Mouse (Mus musculus): ENCODE results near the gene Tex14.
"Not testable (repeated sequence)": the region's sequence is repeated elsewhere in the genome, so short reads cannot be mapped to it uniquely, and the experiment has no call there.

Tex14 gene

DNA sequence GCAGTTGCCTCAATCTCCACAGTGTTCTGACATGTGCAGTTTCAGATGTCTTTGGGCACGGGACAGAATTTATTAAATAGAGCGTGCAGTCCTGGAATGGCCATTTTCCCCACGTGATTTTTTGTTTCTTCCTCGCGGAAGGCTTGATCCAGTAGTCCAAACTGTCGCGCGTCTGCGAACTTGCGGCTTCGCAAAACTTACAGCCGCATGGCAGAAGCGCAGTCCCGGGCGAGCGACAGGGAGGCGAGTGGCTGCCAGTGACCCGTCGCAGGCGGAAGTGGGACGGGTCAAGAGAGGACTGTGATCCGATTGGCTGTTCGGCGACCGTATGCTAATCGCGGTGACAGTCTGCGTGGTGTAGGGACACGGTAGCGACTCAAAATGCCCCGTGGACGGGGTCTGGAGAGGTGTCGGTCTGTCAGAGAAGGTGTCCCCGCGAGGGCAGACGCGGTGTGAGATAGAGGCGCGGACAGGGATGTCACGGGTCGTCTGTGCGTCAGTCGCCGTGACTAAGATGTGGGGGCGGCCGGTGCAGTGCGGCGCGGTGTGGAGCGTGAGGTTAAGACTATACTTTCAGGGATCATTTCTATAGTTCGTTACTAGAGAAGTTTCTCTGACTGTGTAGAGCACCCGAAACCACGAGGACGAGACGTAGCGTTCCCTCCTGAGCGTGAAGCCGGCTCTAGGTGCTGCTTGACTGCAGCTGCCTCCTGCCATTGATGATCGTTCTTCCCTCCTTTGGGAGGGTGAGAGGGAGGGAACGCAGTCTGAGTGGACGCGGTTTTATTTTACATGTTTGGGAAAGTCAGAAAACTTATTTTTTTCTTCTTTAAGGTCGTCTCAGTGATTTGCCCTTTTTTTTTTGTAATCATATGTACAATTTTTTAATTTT is 66.2 kb downstream of the Tex14 start:
- in situ Hi-C loops (cut with MboI) = not testable (repeated sequence)

DNA sequence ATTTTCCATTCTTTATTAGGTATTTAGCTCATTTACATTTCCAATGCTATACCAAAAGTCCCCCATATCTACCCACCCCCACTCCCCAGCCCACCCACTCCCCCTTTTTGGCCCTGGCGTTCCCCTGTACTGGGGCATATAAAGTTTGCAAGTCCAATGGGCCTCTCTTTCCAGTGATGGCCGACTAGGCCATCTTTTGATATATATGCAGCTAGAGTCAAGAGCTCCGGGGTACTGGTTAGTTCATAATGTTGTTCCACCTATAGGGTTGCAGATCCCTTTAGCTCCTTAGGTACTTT is 66.8 kb downstream of the Tex14 start:
- in situ Hi-C loops (cut with MboI) = not testable (repeated sequence)

DNA sequence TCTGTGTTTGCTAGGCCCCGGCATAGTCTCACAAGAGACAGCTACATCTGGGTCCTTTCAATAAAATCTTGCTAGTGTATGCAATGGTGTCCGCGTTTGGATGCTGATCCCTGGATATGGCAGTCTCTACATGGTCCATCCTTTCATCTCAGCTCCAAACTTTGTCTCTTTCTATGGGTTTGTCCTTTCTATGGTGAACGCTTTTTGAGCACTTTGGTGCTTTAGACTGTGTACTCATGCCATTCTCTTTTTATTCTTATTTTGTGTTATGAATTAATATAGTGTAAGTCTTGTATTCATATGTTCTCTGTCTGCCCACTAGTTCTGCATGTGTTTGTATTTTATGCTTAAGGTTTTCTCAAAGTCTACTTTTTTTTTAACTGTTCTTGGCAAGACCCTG is 67.2 kb downstream of the Tex14 start:
- in situ Hi-C loops (cut with MboI) = not testable (repeated sequence)

DNA sequence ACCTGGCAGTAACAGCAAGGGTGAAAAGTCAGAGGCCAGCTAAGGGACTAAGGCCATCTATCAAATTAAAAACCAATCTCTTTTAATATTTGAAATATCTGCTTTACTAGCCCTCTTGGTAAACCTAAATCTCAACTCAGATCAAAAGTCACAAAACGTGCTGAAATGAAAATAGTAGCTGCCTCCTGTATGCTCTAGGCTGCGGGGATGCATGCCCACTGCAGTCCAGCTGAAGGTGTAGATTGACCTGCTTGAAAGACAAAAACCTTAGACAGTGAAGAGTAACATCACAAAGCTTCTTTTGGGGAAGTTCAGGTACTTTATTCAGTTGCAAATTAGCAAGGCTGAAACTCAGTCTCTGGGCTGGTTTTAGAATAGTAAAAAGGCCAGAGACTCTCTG is 74.3 kb downstream of the Tex14 start:
- in situ Hi-C loops (cut with MboI) = not testable (repeated sequence)

DNA sequence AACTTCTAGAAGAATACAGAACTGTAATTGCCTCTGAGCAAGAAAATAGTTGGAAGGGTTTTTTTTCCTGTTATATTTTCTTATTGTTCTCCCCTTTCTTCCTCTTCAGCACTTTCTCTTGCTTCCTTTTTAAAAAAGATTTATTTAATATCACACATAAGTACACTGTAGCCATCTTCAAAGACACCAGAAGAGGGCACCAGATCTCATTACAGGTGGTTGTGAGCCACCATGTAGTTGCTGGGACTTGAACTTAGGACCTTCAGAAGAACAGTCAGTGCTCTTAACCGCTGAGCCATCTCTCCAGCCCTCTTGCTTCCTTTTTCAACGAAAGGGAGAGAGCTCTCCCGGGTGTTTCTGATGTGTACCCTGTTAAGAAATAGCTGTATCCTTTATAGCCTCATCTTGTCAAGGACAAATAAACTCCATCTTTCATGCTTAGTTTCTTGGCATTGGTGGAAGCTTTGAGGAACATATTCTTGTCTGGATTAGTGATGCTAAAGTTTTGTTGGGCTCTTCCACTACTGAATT is 79.0 kb downstream of the Tex14 start:
- in situ Hi-C loops (cut with MboI) = no loop called here

DNA sequence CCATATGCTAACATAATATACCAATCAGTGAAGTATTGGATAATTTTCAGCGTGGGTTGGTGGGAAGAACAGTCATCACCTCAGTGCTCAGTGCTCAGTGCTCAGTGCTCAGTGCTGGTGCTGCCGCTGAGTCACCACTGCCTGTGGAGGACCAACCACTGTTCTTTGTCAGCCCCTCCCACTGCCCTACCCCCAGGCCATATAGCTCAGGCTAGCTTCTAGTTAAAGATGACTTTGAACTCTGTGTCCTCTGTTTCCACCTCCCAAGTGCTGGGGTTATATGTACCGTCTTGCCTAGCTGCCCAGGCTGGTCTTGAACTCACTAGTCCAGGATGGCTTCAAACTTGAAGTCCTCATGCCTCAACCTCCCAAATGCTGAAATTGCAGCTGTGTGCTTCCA is 84.1 kb downstream of the Tex14 start:
- in situ Hi-C loops (cut with MboI) = no loop called here

DNA sequence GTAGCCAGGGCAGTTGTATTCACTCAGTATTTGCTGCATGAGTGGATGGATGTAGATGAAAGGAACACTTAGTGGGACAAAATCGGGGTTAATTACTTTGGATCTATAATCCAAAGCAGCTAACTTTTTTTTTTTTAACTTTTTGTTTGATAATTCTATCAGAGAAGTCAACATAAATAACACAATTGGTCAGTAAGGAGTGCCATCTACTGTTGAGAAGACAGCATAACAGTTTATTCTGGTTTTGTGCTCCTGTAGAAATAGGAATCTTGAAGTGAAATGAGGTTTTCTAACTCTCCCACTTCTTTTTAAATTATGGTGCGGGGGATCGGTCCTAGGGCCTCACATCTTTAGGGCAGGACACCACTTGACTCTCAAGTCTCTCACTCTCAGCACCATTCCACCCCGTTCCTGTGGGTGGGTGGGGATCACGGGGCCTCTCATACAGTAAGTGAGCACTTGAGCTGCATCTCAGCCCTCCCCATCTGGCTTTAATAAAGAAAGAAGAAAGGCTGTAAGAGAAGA is 99.9 kb downstream of the Tex14 start:
- in situ Hi-C loops (cut with MboI) = no loop called here

DNA sequence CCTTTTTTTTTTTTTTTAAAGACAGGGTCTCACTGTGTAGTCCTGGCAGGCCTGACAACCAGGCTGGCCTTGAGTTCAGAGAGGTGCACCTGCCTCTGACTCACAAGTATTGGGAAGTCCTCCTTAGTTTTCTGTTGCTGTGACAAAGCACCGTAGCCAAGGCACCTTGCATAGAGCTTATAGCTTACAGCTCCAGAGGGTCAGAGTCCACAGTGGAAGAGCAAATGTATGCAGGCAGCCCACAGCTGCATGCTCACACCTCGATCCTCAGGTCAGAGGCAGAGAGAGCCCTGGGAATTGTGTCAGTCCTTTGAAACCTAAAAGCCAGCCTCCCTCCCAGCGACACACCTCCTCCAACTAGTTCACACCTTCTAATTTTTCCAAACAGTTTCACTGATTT is 101.6 kb downstream of the Tex14 start:
- in situ Hi-C loops (cut with MboI) = no loop called here

DNA sequence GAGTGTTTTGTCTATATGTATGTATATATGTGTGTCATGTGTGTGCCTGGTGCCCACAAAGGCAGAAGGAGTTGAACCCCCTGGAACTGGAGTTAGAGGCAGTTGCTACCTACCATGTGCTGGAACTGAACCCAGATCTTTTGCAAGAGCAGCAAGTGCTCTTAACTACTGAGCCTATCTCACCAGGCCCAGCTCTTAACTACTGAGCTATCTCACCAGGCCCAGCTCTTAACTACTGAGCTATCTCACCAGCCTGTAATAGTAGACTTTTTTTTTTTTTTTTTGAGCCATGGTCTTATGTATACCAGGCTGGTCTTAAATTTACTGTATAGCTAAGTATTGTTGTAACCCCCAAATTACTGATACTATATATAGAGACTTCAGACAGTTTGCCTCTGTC is 102.2 kb downstream of the Tex14 start:
- in situ Hi-C loops (cut with MboI) = no loop called here

DNA sequence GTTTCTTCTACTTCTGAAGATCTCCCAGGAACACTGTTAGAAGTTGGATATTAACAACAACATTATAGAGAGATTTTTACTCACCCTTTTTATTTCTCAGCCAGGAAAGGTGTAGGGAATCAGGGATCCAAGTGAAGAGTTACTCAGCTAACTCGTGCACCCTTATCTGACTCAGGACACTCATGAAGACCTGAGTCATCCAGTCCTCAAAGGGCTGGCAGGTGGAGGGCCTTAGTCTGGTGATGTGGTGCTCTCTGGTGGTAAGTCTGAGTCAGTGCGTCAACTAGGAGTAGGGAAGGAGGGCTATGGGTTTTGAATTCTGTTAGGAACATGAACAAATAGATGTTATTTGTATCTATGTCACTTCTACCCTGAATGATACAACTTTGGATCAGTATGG is 114.4 kb downstream of the Tex14 start:
- in situ Hi-C loops (cut with MboI) = loop anchor here (10.0 kb wide), 1 partner anchor 304 kb away; no protein-coding TSS in a partner anchor

DNA sequence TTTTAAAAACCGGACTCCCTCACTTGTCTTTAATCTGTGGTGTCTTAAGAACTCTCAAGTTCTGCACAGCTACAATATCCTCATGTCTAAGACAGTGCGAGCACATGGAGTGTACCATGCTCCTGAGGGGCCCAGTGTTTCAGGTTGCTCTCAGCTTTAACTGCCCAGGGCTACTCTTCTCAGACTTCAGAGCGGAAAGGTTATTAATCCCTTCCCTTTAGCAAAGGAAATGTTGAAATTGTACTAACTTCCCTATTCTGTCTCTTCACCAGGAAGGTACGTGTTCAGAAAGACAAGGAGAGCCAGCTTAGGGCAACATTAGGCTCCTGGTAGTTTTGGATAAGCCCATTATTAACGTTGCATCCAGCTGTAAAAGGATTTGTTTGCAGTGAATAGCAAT is 118.6 kb downstream of the Tex14 start:
- in situ Hi-C loops (cut with MboI) = no loop called here

DNA sequence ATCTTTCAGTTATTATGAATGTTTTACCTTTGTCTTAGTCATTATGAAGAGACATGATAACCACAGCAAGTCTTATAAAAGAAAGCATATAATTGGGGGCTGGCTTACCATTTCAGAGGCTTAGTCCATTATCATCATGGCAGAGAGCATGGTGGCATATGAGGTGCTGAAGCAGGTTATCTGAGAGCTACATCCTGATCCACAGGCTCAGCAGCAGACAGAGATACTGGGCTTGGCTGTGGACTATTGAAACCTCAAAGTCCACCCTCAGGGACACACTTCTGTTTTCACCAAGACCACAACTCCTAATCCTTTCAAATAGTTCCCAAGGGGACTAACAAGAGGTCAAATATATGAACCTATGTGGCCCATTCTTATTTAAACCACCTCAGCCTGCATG is 119.1 kb downstream of the Tex14 start:
- in situ Hi-C loops (cut with MboI) = no loop called here

DNA sequence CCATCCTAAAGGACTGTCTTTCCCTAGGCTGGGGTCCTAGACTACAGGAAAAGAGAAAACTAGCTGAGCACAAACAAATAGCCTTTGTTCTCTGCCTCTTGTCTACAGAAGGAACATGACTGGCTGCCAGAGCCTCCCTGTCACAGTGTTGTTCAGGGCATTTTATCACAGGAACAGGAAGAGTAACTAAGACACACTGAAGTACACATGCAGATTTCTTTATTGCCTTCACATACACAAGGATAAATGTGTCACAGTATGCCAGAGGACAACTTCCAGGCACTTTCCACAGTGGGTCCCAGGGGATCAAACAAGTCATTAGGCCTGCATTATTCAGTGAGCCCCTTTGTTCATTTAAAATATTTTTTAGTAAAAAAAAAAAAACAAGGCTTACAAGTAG is 119.9 kb downstream of the Tex14 start:
- in situ Hi-C loops (cut with MboI) = no loop called here

DNA sequence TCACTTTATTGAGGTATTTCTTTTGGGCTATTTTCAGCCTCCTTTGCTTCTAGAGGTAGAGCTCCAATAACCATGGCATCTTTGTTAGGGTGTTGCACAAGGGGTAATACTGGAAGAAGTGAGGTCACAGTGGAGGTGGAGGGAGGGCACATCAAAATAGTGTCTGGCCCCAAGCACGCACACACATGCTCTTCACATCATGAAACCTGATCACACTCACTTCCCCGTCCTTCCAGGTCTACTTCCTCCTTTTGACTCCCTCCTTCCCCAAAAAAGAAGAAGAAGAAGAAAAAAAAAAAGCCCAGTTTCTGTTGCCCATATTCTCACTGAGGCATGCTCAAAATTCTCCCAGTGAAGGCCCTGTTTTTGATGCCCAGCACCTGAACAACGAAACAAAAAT is 122.5 kb downstream of the Tex14 start:
- in situ Hi-C loops (cut with MboI) = no loop called here

DNA sequence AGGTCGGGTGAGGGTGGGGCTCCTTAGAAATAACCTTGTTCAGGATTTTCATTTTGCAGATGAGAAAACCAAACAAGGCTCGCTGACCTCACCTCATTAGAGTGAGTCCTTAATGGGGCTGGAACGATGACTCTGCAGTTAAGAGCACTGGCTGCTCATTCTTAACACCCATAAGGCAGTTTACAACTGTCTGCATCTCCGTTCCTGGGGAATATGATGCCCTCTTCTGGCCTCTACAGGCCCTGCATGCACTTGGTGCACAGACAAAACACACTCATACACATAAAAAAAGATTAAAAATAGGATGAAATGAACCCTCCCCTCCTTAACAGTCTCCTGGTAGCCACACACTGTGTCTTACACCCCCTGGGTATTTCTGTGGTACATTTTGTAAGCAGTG is 123.1 kb downstream of the Tex14 start:
- in situ Hi-C loops (cut with MboI) = no loop called here

DNA sequence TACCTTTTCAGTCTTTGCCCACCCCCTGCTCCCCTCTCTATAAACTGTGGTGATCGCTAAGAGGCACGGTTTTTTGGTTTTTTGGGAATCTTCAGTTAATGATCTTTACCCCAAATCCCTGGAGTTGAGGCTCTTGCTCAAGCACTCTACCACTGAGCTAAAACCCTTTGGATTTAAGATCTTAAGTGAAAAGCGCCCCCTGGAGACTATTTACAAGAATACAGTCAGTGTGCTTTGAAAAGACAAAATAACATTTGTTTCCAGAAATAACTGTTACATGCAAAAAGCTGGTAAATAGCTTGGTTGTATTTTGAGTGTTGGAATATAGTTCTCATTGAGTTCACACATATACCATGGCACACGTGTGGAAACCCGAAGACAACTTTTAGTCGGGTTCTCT is 126.8 kb downstream of the Tex14 start:
- in situ Hi-C loops (cut with MboI) = no loop called here

DNA sequence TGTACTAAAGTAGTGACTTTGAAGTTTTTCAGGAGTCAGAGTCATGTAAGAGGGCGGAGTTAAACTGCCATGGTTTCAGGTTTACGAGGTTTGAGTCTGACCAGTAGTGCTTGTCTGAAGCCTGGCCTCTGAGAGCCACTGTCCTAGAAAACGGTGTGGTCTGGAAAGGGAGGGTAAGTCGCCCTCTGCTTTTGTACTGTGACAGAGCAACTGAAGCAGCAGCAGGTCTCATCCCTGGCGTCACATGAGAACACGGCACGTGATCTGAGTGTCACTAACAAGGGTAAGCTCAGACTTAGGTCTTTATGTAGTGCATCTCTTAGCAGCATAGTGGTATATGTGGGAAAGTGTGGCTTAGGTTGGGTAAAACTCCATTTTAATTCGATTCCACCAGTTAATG is 137.4 kb downstream of the Tex14 start:
- in situ Hi-C loops (cut with MboI) = no loop called here

DNA sequence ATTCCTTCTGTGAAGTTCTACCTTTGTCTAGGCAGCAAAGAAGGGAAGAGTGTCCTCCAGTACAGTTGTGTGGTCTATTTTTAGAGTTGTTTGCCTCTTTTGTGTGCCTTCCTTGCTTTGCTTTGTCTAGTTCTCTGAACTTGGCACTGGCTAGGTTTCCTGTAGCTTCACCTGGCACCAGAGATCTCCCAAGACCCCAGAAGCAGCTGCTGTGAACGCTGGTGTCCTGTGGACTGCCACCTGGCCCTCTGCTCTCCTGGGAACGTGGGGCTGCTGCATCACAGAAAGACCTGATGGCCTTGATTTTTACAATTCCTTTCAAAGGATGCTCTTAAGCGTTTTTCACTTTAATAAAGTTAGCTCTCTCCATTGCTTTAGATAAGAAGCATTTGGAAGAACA is 138.0 kb downstream of the Tex14 start:
- in situ Hi-C loops (cut with MboI) = no loop called here

DNA sequence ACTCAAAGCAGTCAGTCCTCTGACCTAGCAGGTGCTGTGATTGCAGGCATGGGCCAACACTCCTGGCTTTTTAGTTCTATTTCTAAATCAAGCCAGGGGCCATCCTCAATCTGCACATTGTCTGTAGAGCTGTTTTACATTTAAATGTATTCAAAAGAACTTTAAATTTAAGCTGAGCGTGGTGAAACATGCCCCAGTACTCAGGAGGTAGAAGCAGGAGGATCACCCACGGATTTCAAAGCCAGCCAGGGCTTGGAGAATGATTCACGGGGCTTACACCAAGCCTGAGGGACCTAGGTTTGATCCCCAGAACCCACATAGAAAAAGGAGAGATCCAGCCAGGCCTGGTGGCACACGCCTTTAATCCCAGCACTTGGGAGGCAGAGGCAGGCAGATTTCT is 148.5 kb downstream of the Tex14 start:
- in situ Hi-C loops (cut with MboI) = no loop called here

DNA sequence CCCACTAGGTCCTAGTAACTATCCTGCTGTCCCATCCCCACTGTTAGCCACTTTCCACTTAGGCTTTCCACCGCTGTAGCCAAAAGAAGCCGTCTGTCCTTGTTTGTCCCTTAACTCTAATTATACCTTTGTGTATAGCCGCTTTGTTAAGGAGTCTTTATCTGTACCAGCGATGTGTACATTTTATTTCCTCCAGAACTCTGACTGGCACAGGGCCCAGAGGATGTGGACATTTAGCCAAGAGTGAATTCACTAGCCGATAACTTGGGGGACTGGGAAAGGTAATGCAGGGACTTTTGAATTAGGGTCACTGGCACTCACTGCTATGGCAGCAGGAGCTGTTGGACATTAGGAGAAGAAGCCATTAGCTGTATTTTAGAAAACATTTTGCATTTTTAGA is 149.5 kb downstream of the Tex14 start:
- in situ Hi-C loops (cut with MboI) = no loop called here

DNA sequence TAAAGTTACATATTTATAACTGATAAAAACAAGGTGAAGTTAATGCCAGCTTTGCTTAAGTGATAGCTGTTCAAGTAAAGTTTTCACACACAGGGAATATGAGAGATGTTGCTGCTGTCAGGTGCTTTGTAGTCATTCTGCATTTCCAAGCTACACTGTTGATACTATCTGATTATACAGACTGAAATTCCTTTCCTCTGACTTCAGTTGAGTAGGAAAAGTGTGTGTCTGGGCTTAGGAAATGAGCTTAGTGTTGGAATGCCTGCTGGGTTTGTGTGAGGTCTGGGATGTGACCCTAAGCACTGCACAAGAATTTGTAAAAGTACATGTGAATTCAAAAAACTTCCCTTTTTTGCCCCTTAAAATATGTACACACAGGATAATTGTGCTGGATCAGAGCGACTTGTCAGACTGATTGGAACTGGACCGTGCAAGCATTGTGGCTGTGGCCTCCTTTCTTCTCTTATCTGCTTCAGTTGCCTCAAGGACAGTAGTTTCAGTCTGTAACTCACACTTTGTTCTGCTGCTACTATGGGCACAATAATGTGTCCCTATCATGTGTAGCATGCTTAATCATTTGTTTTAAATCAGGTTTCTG is 150.3 kb downstream of the Tex14 start:
- in situ Hi-C loops (cut with MboI) = no loop called here

DNA sequence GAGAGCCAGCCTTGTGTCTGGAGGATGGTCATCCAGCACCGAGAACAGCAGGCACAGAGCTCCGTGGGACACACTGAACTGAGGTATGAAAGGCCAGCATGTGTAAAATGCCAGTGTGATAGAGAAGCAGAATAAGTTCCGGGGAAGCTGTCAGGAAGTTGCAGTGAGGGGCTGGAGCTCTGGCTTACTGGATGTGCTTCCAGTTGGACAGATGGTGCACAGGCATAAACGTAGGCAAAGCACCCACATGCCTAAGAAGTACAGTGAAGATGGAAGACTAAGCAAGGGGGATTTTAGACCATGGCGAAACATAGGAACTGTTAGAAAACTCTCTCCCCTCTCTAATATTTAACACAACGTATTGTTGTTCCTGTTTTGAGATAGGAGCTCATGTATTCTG is 156.3 kb downstream of the Tex14 start:
- in situ Hi-C loops (cut with MboI) = no loop called here

DNA sequence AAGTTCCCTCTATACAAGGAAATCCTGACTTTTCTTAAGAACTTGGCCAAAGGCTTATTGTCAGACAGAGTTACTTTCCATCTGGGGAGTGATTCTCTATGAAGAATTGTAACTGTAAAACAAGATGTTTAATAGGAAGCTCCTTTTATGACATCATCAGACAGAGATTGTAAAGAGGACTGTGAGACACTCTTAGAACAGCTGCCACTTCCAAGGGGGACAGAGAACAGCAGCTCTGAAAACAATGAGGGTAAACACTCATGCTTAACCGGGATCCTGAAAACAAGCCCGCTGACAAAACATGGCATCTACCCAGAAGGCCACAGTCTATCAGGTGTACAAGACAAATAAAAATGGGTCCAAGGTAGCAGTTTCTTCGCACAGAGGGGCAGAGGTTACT is 161.6 kb downstream of the Tex14 start, which contains the start of gene Gm11492:
Gene Gm11492 (plus strand): TSS at position 153 of the 400 bp plus-strand sequence.
- in situ Hi-C loops (cut with MboI) = no loop called here
